Mouse (Mus musculus): ENCODE data around the gene Cyp2w1. TPM values are rescaled to one million over a fixed set of nuclear protein-coding genes. Genes with fewer than 3 reads are reported as not detected.

Cyp2w1 gene
- polyA plus RNA-seq, 1 experiment: not detected

DNA sequence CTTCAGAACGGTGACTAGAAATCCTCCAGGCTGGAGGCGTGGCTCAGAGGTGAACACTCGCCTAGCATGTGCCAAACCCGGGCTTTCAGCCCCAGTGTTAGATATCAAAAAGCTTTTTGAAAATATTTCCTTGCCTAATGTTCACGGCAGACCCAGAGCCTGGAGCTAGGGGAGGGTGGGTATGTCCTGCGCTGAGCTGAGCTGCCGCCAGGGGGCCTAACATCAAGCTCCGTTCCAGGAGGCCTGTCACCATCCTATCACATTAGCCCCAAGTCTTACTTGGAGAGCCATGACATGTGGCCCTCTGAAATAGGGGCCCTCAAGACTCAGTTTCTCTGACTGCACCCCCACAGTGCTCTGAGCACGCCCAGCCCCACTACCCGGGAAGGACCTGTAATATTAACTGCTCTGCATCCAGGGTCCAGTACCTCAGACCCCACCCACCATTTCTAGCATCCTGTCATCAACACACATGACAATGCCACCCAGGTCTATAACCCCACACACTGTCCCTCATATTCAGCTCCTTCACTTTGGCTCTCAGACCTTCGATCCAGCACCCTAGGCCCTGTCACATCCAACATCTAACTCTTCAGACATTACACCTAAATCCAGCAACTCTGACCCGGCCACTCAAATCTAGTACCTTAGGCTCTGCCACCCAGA is 8.3 kb upstream of the Cyp2w1 start:
- Histone ChIP-seq H3K36me3 (ENCODE audit: control insufficient read depth, insufficient read depth) (peaks cover 7% of the 10 kb centered on the region), H3ac (ENCODE audit: control insufficient read depth, insufficient read length) (peak overlapping the region; percentile 70), H3K79me2 (ENCODE audit: control insufficient read depth, insufficient read depth) (peaks cover 19% of the 10 kb centered on the region), H3K4me2 (ENCODE audit: low read depth) (peak overlapping the region; percentile 90), H3K4me3 (peak overlapping the region; percentile 83), H3K27me3 (ENCODE audit: control insufficient read depth, insufficient read depth, insufficient read length) (no peaks in the 10 kb centered on the region)
- no peak for TF ChIP-seq SRF (IDR thresholded peaks at IDR 0.05; ENCODE audit: control insufficient read depth, insufficient read length, low read depth)
- TF ChIP-seq TCF3 (IDR thresholded peaks at IDR 0.05; ENCODE audit: insufficient read length, low read depth): no peak
- TF ChIP-seq TCF12 (IDR thresholded peaks at IDR 0.05; ENCODE audit: insufficient read depth, poor library complexity, severe bottlenecking): no peak
- TF ChIP-seq MYOG (IDR thresholded peaks at IDR 0.05; ENCODE audit: control insufficient read depth in 1 of 3, insufficient read depth in 1 of 3, insufficient read length in 2 of 3, low read depth in 2 of 3): no peak
- no peak for TF ChIP-seq MYOD1 (IDR thresholded peaks at IDR 0.05; ENCODE audit: control insufficient read depth in 1 of 3, insufficient read length in 2 of 3, low read depth in 2 of 3)
- no peak for TF ChIP-seq CEBPB (IDR thresholded peaks at IDR 0.05; ENCODE audit: insufficient read depth, poor library complexity, severe bottlenecking)
- TF ChIP-seq POLR2AphosphoS2 (IDR thresholded peaks at IDR 0.05; ENCODE audit: insufficient read length, low read depth): no peak
- TF ChIP-seq REST (IDR thresholded peaks at IDR 0.05; ENCODE audit: insufficient read depth, insufficient read length): no peak
- TF ChIP-seq USF1 (IDR thresholded peaks at IDR 0.05; ENCODE audit: low read depth): no peak
- no peak for TF ChIP-seq POLR2A (IDR thresholded peaks at IDR 0.05; ENCODE audit: insufficient read length, low read depth)
- no peak for TF ChIP-seq MAX (IDR thresholded peaks at IDR 0.05; ENCODE audit: low read depth)
- TF ChIP-seq E2F4 (IDR thresholded peaks at IDR 0.05; ENCODE audit: insufficient read depth): no peak

DNA sequence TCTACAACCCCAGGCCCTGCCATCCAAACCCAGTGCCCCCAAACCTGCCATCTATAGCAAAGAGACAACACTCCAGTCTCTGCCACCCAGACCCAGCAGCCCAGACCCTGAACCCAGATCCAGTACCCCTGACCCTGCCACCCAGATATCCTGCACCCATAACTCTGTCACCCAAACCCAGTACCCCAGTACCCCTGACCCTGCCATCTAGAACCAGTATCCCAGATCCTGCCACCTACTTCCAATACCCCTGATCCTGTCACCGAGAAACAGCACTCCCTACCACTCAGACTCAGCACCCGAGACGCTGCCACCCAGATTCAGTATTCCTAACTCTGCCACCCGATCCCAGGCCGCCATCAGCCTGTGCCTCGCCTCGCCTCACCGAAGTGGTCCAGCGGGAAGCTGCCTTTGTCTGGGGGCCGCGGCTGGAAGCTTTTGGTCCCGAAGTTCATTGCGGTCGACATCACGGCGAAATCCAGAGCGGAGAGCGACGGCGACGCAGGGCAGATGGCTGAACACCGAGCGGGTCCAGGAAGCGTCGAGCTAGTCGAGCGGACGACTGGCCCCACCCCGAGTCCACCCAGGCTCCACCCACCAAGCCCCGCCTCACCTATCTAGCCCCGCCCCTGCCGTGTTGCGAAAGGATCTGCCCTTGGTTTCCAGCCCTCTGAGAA is 7.6 kb upstream of the Cyp2w1 start:
- Histone ChIP-seq H3ac (ENCODE audit: control insufficient read depth, insufficient read length) (peak overlapping the region; percentile 70), H3K27me3 (ENCODE audit: control insufficient read depth, insufficient read depth, insufficient read length) (no peaks in the 10 kb centered on the region), H3K79me2 (ENCODE audit: control insufficient read depth, insufficient read depth) (peaks cover 19% of the 10 kb centered on the region), H3K4me3 (peak overlapping the region; percentile 83), H3K4me2 (ENCODE audit: low read depth) (peak overlapping the region; percentile 90), H3K36me3 (ENCODE audit: control insufficient read depth, insufficient read depth) (peaks cover 7% of the 10 kb centered on the region)
- peak; percentile 92 for TF ChIP-seq POLR2A (IDR thresholded peaks at IDR 0.05; ENCODE audit: insufficient read length, low read depth)
- peak; percentile 91 for TF ChIP-seq SRF (IDR thresholded peaks at IDR 0.05; ENCODE audit: control insufficient read depth, insufficient read length, low read depth)
- TF ChIP-seq E2F4 (IDR thresholded peaks at IDR 0.05; ENCODE audit: insufficient read depth): no peak
- TF ChIP-seq USF1 (IDR thresholded peaks at IDR 0.05; ENCODE audit: low read depth): no peak
- TF ChIP-seq MYOG (IDR thresholded peaks at IDR 0.05; ENCODE audit: control insufficient read depth in 1 of 3, insufficient read depth in 1 of 3, insufficient read length in 2 of 3, low read depth in 2 of 3): peak in 1 of 3 experiments; percentile 51
- peak; percentile 86 for TF ChIP-seq CEBPB (IDR thresholded peaks at IDR 0.05; ENCODE audit: insufficient read depth, poor library complexity, severe bottlenecking)
- peak; percentile 82 for TF ChIP-seq POLR2AphosphoS2 (IDR thresholded peaks at IDR 0.05; ENCODE audit: insufficient read length, low read depth)
- no peak for TF ChIP-seq TCF3 (IDR thresholded peaks at IDR 0.05; ENCODE audit: insufficient read length, low read depth)
- TF ChIP-seq MYOD1 (IDR thresholded peaks at IDR 0.05; ENCODE audit: control insufficient read depth in 1 of 3, insufficient read length in 2 of 3, low read depth in 2 of 3): peak in 1 of 3 experiments; percentile 25
- no peak for TF ChIP-seq MAX (IDR thresholded peaks at IDR 0.05; ENCODE audit: low read depth)
- TF ChIP-seq TCF12 (IDR thresholded peaks at IDR 0.05; ENCODE audit: insufficient read depth, poor library complexity, severe bottlenecking): no peak
- no peak for TF ChIP-seq REST (IDR thresholded peaks at IDR 0.05; ENCODE audit: insufficient read depth, insufficient read length)

DNA sequence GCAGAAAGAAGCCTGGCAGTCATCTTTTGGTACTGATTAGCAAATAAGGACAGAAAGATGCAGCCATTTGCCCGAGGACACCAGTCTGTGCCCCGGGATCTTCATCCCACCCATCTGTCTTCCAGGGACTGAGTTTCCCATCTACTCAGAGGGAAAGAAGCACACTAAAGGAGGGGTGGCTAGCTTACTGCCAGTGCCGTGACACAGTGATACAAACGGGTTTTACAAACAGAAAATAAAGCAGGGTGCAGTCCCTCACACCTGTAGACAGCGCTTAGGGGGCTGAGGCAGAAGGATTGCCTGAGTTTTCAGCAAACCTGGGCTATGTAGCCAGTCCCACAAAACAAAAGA is 7.1 kb upstream of the Cyp2w1 start:
- peak overlapping the region; percentile 83 for H3K4me3 ChIP-seq
- no peak for TF ChIP-seq MAX (IDR thresholded peaks at IDR 0.05; ENCODE audit: low read depth)
- no peak for TF ChIP-seq POLR2A (IDR thresholded peaks at IDR 0.05; ENCODE audit: insufficient read length, low read depth)
- no peak for TF ChIP-seq USF1 (IDR thresholded peaks at IDR 0.05; ENCODE audit: low read depth)
- no peak for TF ChIP-seq E2F4 (IDR thresholded peaks at IDR 0.05; ENCODE audit: insufficient read depth)
- TF ChIP-seq TCF3 (IDR thresholded peaks at IDR 0.05; ENCODE audit: insufficient read length, low read depth): no peak
- no peak for TF ChIP-seq POLR2AphosphoS2 (IDR thresholded peaks at IDR 0.05; ENCODE audit: insufficient read length, low read depth)
- TF ChIP-seq TCF12 (IDR thresholded peaks at IDR 0.05; ENCODE audit: insufficient read depth, poor library complexity, severe bottlenecking): no peak
- H3K27me3 ChIP-seq (ENCODE audit: control insufficient read depth, insufficient read depth, insufficient read length): peaks cover 4% of the 10 kb centered on the region
- H3K4me2 ChIP-seq (ENCODE audit: low read depth): peak overlapping the region; percentile 87
- H3K79me2 ChIP-seq (ENCODE audit: control insufficient read depth, insufficient read depth): peaks cover 19% of the 10 kb centered on the region
- peaks cover 7% of the 10 kb centered on the region for H3K36me3 ChIP-seq (ENCODE audit: control insufficient read depth, insufficient read depth)
- peak overlapping the region; percentile 70 for H3ac ChIP-seq (ENCODE audit: control insufficient read depth, insufficient read length)

DNA sequence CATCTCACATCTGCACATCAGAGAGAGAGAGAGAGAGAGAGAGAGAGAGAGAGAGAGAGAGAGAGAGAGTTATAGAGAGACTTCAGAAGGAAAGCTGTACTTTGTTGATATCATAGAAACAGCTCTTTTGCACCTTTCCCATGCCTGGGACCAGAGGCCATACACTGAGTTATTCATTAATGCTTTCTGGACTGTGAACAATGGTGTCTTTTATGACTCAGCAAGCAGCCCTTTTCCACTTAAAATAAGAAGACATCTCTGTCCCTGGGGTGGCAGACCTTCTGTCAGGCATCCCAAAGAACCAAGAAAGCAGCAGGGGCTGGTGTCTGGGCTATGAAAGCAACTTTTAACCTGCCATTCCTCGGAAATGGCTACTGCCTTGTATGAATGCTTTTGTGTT is 5.2 kb upstream of the Cyp2w1 start:
- Histone ChIP-seq H3K79me2 (ENCODE audit: control insufficient read depth, insufficient read depth) (peaks cover 19% of the 10 kb centered on the region), H3K36me3 (ENCODE audit: control insufficient read depth, insufficient read depth) (peaks cover 6% of the 10 kb centered on the region), H3K27me3 (ENCODE audit: control insufficient read depth, insufficient read depth, insufficient read length) (peaks cover 23% of the 10 kb centered on the region), H3K4me2 (ENCODE audit: low read depth) (no peak overlapping the region), H3ac (ENCODE audit: control insufficient read depth, insufficient read length) (no peak overlapping the region), H3K4me3 (no peak overlapping the region)
- no peak for TF ChIP-seq REST (IDR thresholded peaks at IDR 0.05; ENCODE audit: insufficient read depth, insufficient read length)
- no peak for TF ChIP-seq TCF3 (IDR thresholded peaks at IDR 0.05; ENCODE audit: insufficient read length, low read depth)
- TF ChIP-seq USF1 (IDR thresholded peaks at IDR 0.05; ENCODE audit: low read depth): no peak
- no peak for TF ChIP-seq MYOD1 (IDR thresholded peaks at IDR 0.05; ENCODE audit: control insufficient read depth in 1 of 3, insufficient read length in 2 of 3, low read depth in 2 of 3)
